Comparison of ENCODE assay signal across 23 mouse cellular contexts in the genomic region with DNA sequence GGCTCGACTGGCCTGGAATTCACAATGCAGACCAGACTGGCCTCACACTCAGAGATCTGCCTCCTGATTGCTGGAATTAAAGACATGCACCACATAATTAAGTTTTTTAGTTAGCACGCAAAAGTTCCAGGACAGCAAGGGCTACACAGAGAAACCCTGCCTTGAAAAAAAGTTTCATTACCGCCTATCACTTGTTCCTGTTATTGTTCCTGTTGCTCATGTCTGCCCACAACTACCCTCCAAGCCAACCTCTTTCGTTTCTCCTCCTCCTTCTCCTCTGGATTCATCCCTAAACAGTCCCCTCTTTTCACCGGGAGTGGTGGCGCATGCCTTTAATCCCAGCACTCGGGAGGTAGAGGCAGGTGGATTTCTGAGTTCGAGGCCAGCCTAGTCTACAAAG.
"Had no signal": no experiment of that assay in that cellular context is flagged by ENCODE, and none has a peak within 500 bp of the region (broad histone marks: within the 10 kb centered on the region; RNA-seq: fewer than 3 reads in every experiment).

No protein-coding gene starts in this region.

- H3K4me3 ChIP-seq: liver, embryonic 13.5 days; liver, embryonic 15.5 days; midbrain, embryonic 10.5 days; midbrain, embryonic 12.5 days; myocyte; neural tube, embryonic 13.5 days; neural tube, embryonic 15.5 days; stomach, embryonic 15.5 days had no signal

- H3K4me2 ChIP-seq: liver, embryonic 13.5 days; liver, embryonic 15.5 days; lung, embryonic 14.5 days; midbrain, embryonic 12.5 days; neural tube, embryonic 13.5 days; neural tube, embryonic 15.5 days; stomach, embryonic 15.5 days had no signal

- H3K36me3 ChIP-seq: liver, embryonic 13.5 days; liver, embryonic 15.5 days; midbrain, embryonic 10.5 days; midbrain, embryonic 12.5 days; neural tube, embryonic 13.5 days; neural tube, embryonic 15.5 days; stomach, embryonic 15.5 days had no signal

- H3K9me3 ChIP-seq: liver, embryonic 13.5 days; liver, embryonic 15.5 days; midbrain, embryonic 10.5 days; midbrain, embryonic 12.5 days; neural tube, embryonic 13.5 days; neural tube, embryonic 15.5 days; stomach, embryonic 15.5 days had no signal

- DNase-seq: liver, embryonic 13.5 days; lung, adult 18-20 months; lung, embryonic 14.5 days; lung, postnatal 10 days; lung, postnatal 4 days; midbrain, embryonic 14.5 days; retina, postnatal 1 day; right cerebral cortex, adult 18-20 months; right cerebral cortex, postnatal 25 days; right cerebral cortex, postnatal 4 days; spleen, adult 18-20 months; thymus, adult 2 months; thymus, postnatal 25 days; thymus, postnatal 4 days had no signal

- ATAC-seq: midbrain, embryonic 16.5 days had no signal

- H3K9ac ChIP-seq: liver, embryonic 13.5 days; liver, embryonic 15.5 days; lung, embryonic 14.5 days; midbrain, embryonic 12.5 days; neural tube, embryonic 13.5 days; neural tube, embryonic 15.5 days; stomach, embryonic 15.5 days had no signal

- H3K27ac ChIP-seq: liver, embryonic 13.5 days; liver, embryonic 15.5 days; midbrain, embryonic 10.5 days; midbrain, embryonic 12.5 days; neural tube, embryonic 13.5 days; neural tube, embryonic 15.5 days; stomach, embryonic 15.5 days; stomach, postnatal 0 days had no signal

- H3K4me1 ChIP-seq: liver, embryonic 13.5 days had no signal

- H3K27me3 ChIP-seq: liver, embryonic 13.5 days; liver, embryonic 15.5 days; midbrain, embryonic 12.5 days; neural tube, embryonic 13.5 days; neural tube, embryonic 15.5 days; stomach, embryonic 15.5 days had no signal
